Mouse (Mus musculus): ENCODE results near the gene Aif1.

Gene Aif1

GRCm38 (mm10) chr17:35168541-35169207 lies 7.2 kb downstream of the Aif1 start:
- peak; percentile 33 to 49 for DNase-seq (ENCODE audit: low read depth in 2 of 2, low spot score in 2 of 2)

GRCm38 (mm10) chr17:35167794-35168193 lies 8.1 kb downstream of the Aif1 start:
- DNase-seq (ENCODE audit: low read depth in 2 of 2, low spot score in 2 of 2) = no peak

- DNase-seq (ENCODE audit: low read depth in 2 of 2, low spot score in 2 of 2) = peak; percentile 65 to 81
Measured at GRCm38 (mm10) chr17:35166352-35167035, 9.4 kb downstream of the Aif1 start.

GRCm38 (mm10) chr17:35165451-35166155 lies 10.3 kb downstream of the Aif1 start:
- DNase-seq (ENCODE audit: low read depth in 2 of 2, low spot score in 2 of 2) = no peak

- DNase-seq (ENCODE audit: low read depth in 2 of 2, low spot score in 2 of 2) = peak; percentile 95
Measured at GRCm38 (mm10) chr17:35164568-35165450, 11.1 kb downstream of the Aif1 start, which contains the start of gene Prrc2a. Prrc2a (minus strand) TSS chr17:35164897.

GRCm38 (mm10) chr17:35164218-35164567 lies 11.7 kb downstream of the Aif1 start:
- DNase-seq (ENCODE audit: low read depth in 2 of 2, low spot score in 2 of 2) = no peak

- DNase-seq (ENCODE audit: low read depth in 2 of 2, low spot score in 2 of 2) = no peak
Measured at GRCm38 (mm10) chr17:35163326-35164081, 12.4 kb downstream of the Aif1 start.

- no peak for DNase-seq (ENCODE audit: low read depth in 2 of 2, low spot score in 2 of 2)
Measured at GRCm38 (mm10) chr17:35162730-35163129, 13.1 kb downstream of the Aif1 start.

- no peak for DNase-seq (ENCODE audit: low read depth in 2 of 2, low spot score in 2 of 2)
Measured at GRCm38 (mm10) chr17:35162121-35162520, 13.7 kb downstream of the Aif1 start.

GRCm38 (mm10) chr17:35161421-35161820 lies 14.4 kb downstream of the Aif1 start:
- DNase-seq (ENCODE audit: low read depth in 2 of 2, low spot score in 2 of 2) = no peak

- DNase-seq (ENCODE audit: low read depth in 2 of 2, low spot score in 2 of 2) = no peak
Measured at GRCm38 (mm10) chr17:35159638-35160037, 16.2 kb downstream of the Aif1 start.

GRCm38 (mm10) chr17:35158850-35159593 lies 16.8 kb downstream of the Aif1 start:
- no peak for DNase-seq (ENCODE audit: low read depth in 2 of 2, low spot score in 2 of 2)

- no peak for DNase-seq (ENCODE audit: low read depth in 2 of 2, low spot score in 2 of 2)
Measured at GRCm38 (mm10) chr17:35157661-35158175, 18.1 kb downstream of the Aif1 start.

GRCm38 (mm10) chr17:35157254-35157653 lies 18.6 kb downstream of the Aif1 start:
- no peak for DNase-seq (ENCODE audit: low read depth in 2 of 2, low spot score in 2 of 2)

GRCm38 (mm10) chr17:35156461-35157200 lies 19.2 kb downstream of the Aif1 start:
- DNase-seq (ENCODE audit: low read depth in 2 of 2, low spot score in 2 of 2) = no peak

- DNase-seq (ENCODE audit: low read depth in 2 of 2, low spot score in 2 of 2) = no peak
Measured at GRCm38 (mm10) chr17:35155451-35155850, 20.4 kb downstream of the Aif1 start.

GRCm38 (mm10) chr17:35154616-35155015 lies 21.3 kb downstream of the Aif1 start:
- DNase-seq (ENCODE audit: low read depth in 2 of 2, low spot score in 2 of 2) = no peak

GRCm38 (mm10) chr17:35153931-35154330 lies 21.9 kb downstream of the Aif1 start:
- no peak for DNase-seq (ENCODE audit: low read depth in 2 of 2, low spot score in 2 of 2)

GRCm38 (mm10) chr17:35153077-35153476 lies 22.8 kb downstream of the Aif1 start:
- no peak for DNase-seq (ENCODE audit: low read depth in 2 of 2, low spot score in 2 of 2)
